Mouse (Mus musculus) neural tube, embryonic 11.5 days (tissue): Measurements from ENCODE around the gene Tmem88b. TPM values are rescaled to one million over a fixed set of nuclear protein-coding genes. Genes with fewer than 3 reads are reported as not detected.
"Not testable (repeated sequence)": the region's sequence is repeated elsewhere in the genome, so short reads cannot be mapped to it uniquely, and the experiment has no call there.

Source experiments
- ATAC-seq: fragments of 200-750 bp; cut with Nextera tagmentation; 2 replicates; pipeline ENCODE4 v1.8.0; 2017; ENCODE audit warnings: moderate number of reproducible peaks, mild to moderate bottlenecking, moderate TSS enrichment, moderate library complexity; ENCODE audit not compliant: insufficient read depth, low FRiP score, low TSS enrichment
- DNase-seq: peaks from one replicate; pipeline ENCODE4 v3.0.0-alpha.2; 2015; ENCODE audit warnings: low spot score
- H3K27ac ChIP-seq: fragments of 300-500 bp; sonication (generic); 2 replicates; pipeline ENCODE4 v1.5.1; 2014; ENCODE audit warnings: low read depth, mild to moderate bottlenecking, low read length
- H3K27me3 ChIP-seq: fragments of 300-500 bp; sonication (generic); 2 replicates; pipeline ENCODE4 v1.6.1; 2014; ENCODE audit warnings: mild to moderate bottlenecking, low read length, mixed read lengths; ENCODE audit not compliant: control insufficient read depth, insufficient read depth
- H3K36me3 ChIP-seq: fragments of 300-500 bp; sonication (generic); 2 replicates; pipeline ENCODE4 v1.6.1; 2014; ENCODE audit warnings: mild to moderate bottlenecking, low read length, moderate library complexity, mixed read lengths; ENCODE audit not compliant: control insufficient read depth, insufficient read depth
- H3K4me1 ChIP-seq: fragments of 300-500 bp; sonication (generic); 2 replicates; pipeline ENCODE4 v1.6.1; 2014; ENCODE audit warnings: low read length, mixed read lengths; ENCODE audit not compliant: control insufficient read depth, insufficient read depth
- H3K4me2 ChIP-seq: fragments of 300-500 bp; sonication (generic); 2 replicates; pipeline ENCODE4 v1.6.1; 2014; ENCODE audit warnings: low read depth, mild to moderate bottlenecking, moderate library complexity
- H3K4me3 ChIP-seq: fragments of 300-500 bp; sonication (generic); 2 replicates; pipeline ENCODE4 v1.5.1; 2014; ENCODE audit warnings: low read depth, low read length
- H3K9ac ChIP-seq: fragments of 300-500 bp; sonication (generic); 2 replicates; pipeline ENCODE4 v1.6.1; 2014; ENCODE audit warnings: mild to moderate bottlenecking, low read length
- H3K9me3 ChIP-seq: fragments of 300-500 bp; sonication (generic); 2 replicates; pipeline ENCODE4 v1.6.1; 2016; ENCODE audit warnings: low read length; ENCODE audit not compliant: control insufficient read depth
- WGBS: fragments of 180-500 bp; shearing (Covaris S2); extraction: QIAGEN DNeasy Blood & Tissue Kit; methylation state at CpG from one replicate; pipeline ENCODE4 v1.1.7; 2014; 5-methylcytosine and 5-hydroxymethylcytosine counted together
- polyA plus RNA-seq: library from polyadenylated mRNA; unstranded; fragments of >200 nt; fragmentation: Nextera tagmentation; extraction: Ambion mirVana; gene quantifications from 2 replicates; pipeline ENCODE4 v1.2.1, GENCODE M21; 2014

The Tmem88b gene
- polyA plus RNA-seq, 1 experiment from 2014 or later = 0.33 TPM

DNA sequence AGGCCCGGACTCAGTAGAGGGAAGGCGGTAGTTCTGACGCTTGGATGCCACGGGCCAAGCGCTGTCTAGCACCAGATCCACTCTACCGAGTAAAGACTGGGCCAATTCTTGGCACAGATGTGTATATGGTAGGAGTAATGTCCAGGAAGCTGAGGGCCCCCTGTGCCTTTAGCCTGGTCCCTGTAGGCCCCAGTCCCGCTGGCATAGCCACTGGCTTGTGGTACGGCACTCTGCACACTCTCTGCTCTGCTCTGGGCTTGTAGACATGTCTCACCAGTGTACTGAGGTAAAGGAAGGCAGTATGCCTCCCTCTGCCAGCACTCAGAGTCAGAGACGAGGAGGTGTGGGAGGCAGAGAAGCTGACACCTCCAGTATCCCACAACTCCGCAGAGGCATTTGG, 45.0 kb downstream of the Tmem88b start:
- H3K4me3 ChIP-seq, H3K4me2 ChIP-seq, ATAC-seq, H3K27me3 ChIP-seq, DNase-seq, H3K36me3 ChIP-seq, H3K27ac ChIP-seq, H3K9ac ChIP-seq, H3K4me1 ChIP-seq, H3K9me3 ChIP-seq: not testable (repeated sequence)
- 91% methylated on average over 10 of the region's 10 CpGs for WGBS

- H3K9ac ChIP-seq = no peak overlapping the region
- no peak overlapping the region for H3K27ac ChIP-seq
- no peak overlapping the region for H3K4me3 ChIP-seq
- no peaks in the 10 kb centered on the region for H3K9me3 ChIP-seq
- no peaks in the 10 kb centered on the region for H3K27me3 ChIP-seq
- ATAC-seq (no peak), DNase-seq (no peak)
- H3K36me3 ChIP-seq = peaks cover 6% of the 10 kb centered on the region
- WGBS = 89% methylated on average over 33 of the region's 37 CpGs
- H3K4me1 ChIP-seq = peaks cover 6% of the 10 kb centered on the region
- no peak overlapping the region for H3K4me2 ChIP-seq
Measured at GRCm38 (mm10) chr4:155739741-155740636, 45.7 kb downstream of the Tmem88b start.

DNA sequence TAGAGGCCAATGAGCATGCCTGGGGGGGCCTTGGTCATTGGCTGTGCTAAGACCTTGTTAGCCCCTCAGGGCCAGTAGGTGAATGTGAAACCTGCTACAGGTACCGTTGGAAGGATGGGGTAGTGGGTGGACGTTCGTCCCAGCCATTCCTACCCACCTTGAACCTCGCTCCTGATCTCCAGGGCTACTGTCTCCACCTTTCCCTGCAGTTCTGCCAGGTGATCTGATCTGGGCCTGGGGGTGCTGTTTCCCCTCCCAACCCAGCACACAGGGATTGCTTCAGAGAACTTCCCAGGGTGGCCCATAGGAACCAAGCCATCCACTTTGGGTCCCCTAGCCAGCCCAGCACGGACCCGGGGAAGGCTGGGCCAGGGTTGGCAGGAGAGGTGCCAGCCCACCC, 46.5 kb downstream of the Tmem88b start:
- Histone ChIP-seq H3K27ac (no peak overlapping the region), H3K27me3 (no peaks in the 10 kb centered on the region), H3K4me2 (no peak overlapping the region), H3K36me3 (peaks cover 6% of the 10 kb centered on the region), H3K4me3 (no peak overlapping the region), H3K4me1 (peaks cover 7% of the 10 kb centered on the region), H3K9me3 (no peaks in the 10 kb centered on the region), H3K9ac (no peak overlapping the region)
- 83% methylated on average over 6 of the region's 6 CpGs for WGBS
- DNase-seq (no peak), ATAC-seq (no peak)

DNA sequence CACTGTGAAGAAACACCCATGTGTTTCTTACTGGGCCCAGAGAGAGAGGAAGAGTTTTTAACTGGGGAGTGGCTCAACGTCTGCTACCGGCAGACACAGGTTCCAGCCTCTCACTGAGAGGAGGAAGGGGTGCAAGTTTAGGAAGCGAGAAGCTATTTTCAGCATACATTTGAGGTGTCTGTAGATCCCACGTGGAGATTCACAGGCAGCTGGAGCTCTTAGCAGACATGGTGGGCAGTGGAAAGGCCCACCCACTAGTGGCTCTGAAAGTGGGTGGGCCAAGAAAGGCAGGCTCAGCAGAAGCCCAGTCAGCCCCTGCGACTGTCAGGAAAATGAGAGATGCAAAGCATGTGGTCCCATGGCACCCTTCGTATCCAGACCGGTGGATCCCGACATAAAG, 47.4 kb downstream of the Tmem88b start:
- Histone ChIP-seq H3K4me2 (no peak overlapping the region), H3K9me3 (no peaks in the 10 kb centered on the region), H3K4me3 (no peak overlapping the region), H3K27me3 (no peaks in the 10 kb centered on the region), H3K4me1 (peaks cover 11% of the 10 kb centered on the region), H3K36me3 (peaks cover 6% of the 10 kb centered on the region), H3K27ac (no peak overlapping the region), H3K9ac (no peak overlapping the region)
- DNase-seq (no peak), ATAC-seq (no peak)
- 71% methylated on average over 8 of the region's 8 CpGs for WGBS

DNA sequence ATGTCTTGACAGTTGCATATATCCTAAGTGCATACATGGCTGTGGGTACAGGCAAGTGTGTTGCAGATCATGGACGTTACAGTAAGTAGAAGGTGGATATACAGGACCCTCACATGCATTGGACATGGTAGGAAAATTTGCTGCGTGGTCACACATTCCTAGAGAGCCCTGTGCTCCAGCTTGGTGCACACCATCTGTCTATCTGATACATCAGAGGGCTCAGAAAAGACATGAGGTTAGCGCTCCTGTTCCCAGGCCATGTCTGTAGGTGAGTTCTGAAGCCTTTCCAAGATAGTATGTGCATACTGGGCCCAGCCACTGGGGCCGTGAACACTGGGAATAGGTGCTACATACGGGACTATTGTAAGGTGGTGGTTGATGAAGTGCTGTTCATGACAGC, 49.3 kb downstream of the Tmem88b start:
- no peaks in the 10 kb centered on the region for H3K27me3 ChIP-seq
- no peak for DNase-seq
- H3K4me2 ChIP-seq = peak overlapping the region; percentile 74
- H3K9ac ChIP-seq = no peak overlapping the region; the same call in 1 of the 2 replicates
- no peak overlapping the region for H3K4me3 ChIP-seq
- no peak overlapping the region for H3K27ac ChIP-seq
- no peaks in the 10 kb centered on the region for H3K9me3 ChIP-seq
- WGBS = 89% methylated on average over 5 of the region's 5 CpGs
- H3K36me3 ChIP-seq = peaks cover 6% of the 10 kb centered on the region; the same call in 1 of the 2 replicates
- H3K4me1 ChIP-seq = peaks cover 11% of the 10 kb centered on the region
- no peak for ATAC-seq

DNA sequence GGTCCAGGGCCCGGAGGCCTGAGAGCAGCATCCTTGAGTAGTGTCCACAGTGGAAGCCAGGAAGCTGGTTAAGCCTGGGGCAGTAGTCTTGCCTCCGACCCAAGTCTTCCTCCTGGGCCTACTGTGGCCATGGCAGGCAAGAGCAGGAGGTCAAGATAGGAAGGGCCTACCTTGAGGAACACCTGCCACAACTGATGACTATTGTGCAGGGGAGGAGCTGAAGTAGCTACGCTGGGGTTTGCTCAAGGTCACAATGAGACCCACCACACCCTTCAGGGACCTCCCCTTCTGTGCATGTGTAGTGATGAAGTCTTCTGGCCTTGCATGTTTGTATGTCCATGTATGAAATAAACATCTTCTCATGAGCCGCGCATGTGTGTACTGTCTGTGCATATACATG, 49.9 kb downstream of the Tmem88b start:
- no peaks in the 10 kb centered on the region for H3K9me3 ChIP-seq
- no peak for DNase-seq
- peaks cover 11% of the 10 kb centered on the region for H3K4me1 ChIP-seq
- H3K27me3 ChIP-seq = no peaks in the 10 kb centered on the region
- ATAC-seq = no peak
- whole genome bisulfite sequencing = 74% methylated on average over 5 of the region's 5 CpGs
- peak overlapping the region; percentile 86 for H3K4me3 ChIP-seq
- no peak overlapping the region for H3K27ac ChIP-seq
- peak overlapping the region; percentile 85 for H3K9ac ChIP-seq
- peaks cover 6% of the 10 kb centered on the region; the same call in 1 of the 2 replicates for H3K36me3 ChIP-seq
- H3K4me2 ChIP-seq = peak overlapping the region; percentile 74

DNA sequence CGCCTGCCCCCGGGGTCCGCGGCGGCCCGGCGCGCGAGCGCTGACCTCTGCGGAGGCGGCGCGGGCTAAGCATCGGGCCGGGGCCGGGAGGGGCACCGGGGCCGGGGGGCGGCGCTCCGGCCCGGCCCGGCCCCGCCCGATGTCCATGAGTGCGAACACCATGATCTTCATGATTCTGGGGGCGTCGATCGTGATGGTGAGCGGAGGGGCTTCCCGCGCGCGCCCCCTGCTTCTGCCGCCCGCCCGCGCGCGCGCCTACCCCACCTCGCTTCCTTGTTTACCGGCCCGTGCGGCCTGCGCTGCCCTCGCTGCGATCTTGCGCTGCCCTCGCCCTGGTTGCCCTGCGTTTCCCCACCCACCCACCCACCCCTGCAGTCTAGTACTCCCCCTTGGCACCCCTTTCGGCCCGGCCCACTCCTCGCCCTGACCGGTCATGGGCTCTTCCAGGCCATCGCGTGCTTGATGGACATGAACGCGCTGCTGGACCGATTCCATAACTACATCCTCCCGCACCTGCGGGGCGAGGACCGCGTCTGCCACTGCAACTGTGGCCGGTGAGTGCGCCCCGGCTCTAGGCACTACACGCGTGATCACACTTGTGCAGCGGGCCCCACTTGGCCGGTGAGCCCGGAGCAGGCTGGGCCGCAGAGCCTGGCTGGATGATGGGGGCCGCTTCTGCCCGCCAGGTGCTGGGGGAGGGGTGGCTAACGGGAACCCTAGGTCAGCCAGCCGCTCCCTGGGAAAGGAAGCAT, 50.5 kb downstream of the Tmem88b start:
- no peaks in the 10 kb centered on the region for H3K9me3 ChIP-seq
- peak overlapping the region; percentile 86 for H3K4me3 ChIP-seq
- ATAC-seq = peak; percentile 51
- peak overlapping the region; percentile 81 for H3K27ac ChIP-seq
- under 1% methylated on average over 48 of the region's 79 CpGs for WGBS
- no peaks in the 10 kb centered on the region for H3K27me3 ChIP-seq
- H3K4me2 ChIP-seq = peak overlapping the region; percentile 74
- peak overlapping the region; percentile 85 for H3K9ac ChIP-seq
- DNase-seq = peak; percentile 38
- H3K36me3 ChIP-seq = peaks cover 5% of the 10 kb centered on the region; the same call in 1 of the 2 replicates
- peaks cover 11% of the 10 kb centered on the region for H3K4me1 ChIP-seq

DNA sequence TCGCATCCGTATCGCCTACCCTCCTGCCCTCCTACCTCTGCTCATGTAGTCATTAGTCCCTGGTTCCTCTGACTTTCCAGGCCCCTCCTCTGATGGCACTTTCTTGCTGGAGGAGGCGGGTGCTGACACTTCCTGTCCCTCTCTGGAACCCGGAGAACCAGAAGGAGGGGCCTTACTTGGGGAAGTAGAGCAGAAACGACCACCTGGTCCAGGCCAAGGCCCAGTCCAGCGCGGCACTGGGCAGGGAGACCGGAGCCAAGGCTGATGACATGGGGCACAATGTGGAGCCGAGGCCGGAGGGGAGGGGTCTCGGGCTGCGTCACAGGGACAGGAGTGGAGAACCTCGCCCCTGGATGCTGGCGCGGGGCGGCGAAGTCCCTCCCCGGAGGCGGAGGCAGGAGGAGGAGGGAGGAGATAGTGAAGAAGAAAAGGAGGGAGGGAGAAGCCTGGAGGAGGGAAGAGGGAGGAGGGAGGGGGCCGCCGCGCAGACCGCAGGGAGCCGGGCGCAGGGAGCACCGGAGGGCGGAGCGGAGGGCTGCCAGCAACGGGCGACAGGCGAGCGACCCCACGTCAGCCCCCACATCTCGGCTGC, 51.2 kb downstream of the Tmem88b start, which contains the start of gene Tmem240:
TSS of gene Tmem240 (plus strand) at position 451 of the 592 bp plus-strand sequence.
- DNase-seq (peak; percentile 93), ATAC-seq (peak; percentile 93)
- Histone ChIP-seq H3K9ac (peak within 1 kb of the TSS; percentile 85), H3K4me2 (peak within 1 kb of the TSS; percentile 74), H3K9me3 (no peaks in the 10 kb centered on the region), H3K4me1 (peaks cover 11% of the 10 kb centered on the region), H3K4me3 (peak within 1 kb of the TSS; percentile 86), H3K27me3 (no peaks in the 10 kb centered on the region), H3K27ac (peak within 1 kb of the TSS; percentile 81), H3K36me3 (0 out of 2 replicates have a peak, but pooled peaks cover 2% of the 10 kb centered on the region)
- under 1% methylated on average over 28 of the region's 35 CpGs for WGBS
